Mouse (Mus musculus) megakaryocyte, embryonic 14.5 days (primary cell): ENCODE measurements around the gene Ap1ar.

Experiments used
- FLI1 ChIP-seq: IDR thresholded peaks from 2 replicates; pipeline ENCODE4 v1.6.1; 2012; ENCODE audit warnings: low read length, inconsistent platforms, mixed read lengths
- GATA1 ChIP-seq: IDR thresholded peaks from 3 replicates; pipeline ENCODE4 v1.6.1; 2012; ENCODE audit warnings: mixed read lengths, low read length, inconsistent platforms, borderline replicate concordance

DNA sequence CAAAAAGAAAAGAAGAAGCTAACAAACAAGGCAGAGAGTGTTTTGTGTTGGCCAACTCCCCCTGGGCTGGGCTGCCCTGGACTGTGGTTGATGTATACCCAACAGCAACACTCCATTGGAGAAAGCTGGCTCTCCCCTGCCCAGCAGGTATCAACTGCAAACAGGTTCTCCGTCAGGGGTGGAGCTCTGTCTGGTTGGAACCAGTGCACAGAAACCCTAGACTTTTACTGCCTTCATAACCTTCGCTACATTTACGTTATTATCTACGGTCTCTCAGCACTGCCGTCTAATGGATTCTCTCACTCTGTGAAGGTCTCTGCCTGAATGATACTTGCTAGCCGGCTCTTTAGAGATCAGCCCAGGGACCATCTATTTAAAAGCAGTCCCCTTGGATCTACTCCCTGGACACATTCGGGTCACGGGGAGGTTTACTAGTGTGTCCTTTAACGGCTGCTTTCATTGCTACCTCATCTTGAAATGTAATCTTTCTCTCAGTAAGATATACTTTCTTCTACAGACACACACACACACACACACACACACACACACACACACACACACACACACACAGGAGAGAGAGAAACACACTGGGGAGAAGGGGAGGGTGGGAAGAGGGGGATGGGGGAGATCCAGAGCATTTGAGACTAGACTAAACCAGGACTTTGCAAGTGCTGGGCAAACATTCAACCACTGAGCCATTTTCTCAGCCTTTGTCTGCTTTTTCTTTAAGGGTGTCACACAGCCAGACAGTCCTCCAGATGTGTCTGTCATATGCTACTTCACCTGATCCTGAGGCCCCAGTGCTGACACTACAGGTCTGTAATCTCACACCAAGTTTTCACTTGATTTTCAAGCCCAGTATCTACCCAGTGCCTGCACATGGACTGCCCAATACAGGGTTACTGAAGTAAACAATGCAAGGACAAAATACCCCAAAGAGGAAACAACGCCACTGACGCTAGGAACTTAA lies 18.3 kb downstream of the Ap1ar start:
- TF ChIP-seq GATA1 (no peak), FLI1 (no peak)
